8 mouse cellular contexts compared by ENCODE assay signal in the genomic region with DNA sequence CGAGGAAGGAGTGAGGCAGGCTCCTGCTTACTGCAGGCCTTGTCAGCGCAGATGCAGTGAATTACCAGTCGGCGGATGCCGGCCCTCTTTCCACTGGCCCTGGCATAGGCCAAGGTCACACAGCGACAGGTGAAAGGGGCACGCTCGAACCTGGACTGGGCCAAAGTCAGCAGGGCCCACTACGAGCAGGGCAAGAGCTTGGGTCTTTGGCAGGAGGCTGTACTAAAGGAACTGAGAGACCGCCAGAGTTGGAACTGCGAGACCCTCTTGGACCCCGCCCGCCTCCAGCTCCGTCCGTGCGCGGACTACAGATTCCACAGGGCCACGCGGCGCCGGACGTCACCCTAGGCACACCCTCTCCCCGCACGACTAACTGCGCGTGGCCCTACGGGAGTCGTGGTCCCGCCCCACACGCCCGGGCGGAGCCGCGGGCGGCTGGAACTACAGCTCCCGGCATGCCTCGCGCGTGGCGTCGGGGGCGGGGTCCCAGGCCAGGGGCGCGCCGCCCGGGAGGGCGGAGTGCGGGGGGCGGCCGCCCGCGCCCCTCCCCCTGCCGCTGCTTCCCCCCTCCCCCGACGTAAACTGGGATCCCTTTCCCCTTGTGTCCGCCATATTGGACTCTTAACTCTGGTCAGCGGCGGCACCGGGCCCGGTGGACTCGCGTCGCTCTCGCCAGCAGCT. TPM values are rescaled to one million over a fixed set of nuclear protein-coding genes. Genes with fewer than 3 reads are reported as not detected.
DNase-seq lines count a peak whose midpoint lies in the region; ATAC-seq and TF ChIP-seq lines count a peak whose summit lies in the region.

Gene Fam193a, plus strand, starts transcription at position 593 of the 681 bp plus-strand sequence.

- ATAC-seq in forebrain, embryonic 12.5 days (ENCODE audit: low FRiP score), result peak; percentile 100
- peak; percentile 100 for ATAC-seq in heart, postnatal 0 days (ENCODE audit: insufficient read depth, low read depth)
- ATAC-seq in liver, embryonic 16.5 days (ENCODE audit: low read depth), result peak; percentile 98
- ATAC-seq in neural tube, embryonic 13.5 days (ENCODE audit: low read depth), result peak; percentile 100

- TF ChIP-seq EP300 in heart, postnatal 0 days (IDR thresholded peaks at IDR 0.05; ENCODE audit: low read depth), result no peak

- 0 out of 2 replicates have a peak, but pooled peaks cover 9% of the 10 kb centered on the region for H3K36me3 ChIP-seq in E14TG2a.4 (ENCODE audit: insufficient read depth, low read length)
- peaks cover 7% of the 10 kb centered on the region for H3K36me3 ChIP-seq in forebrain, embryonic 12.5 days (replicated peaks)
- no peaks in the 10 kb centered on the region for H3K36me3 ChIP-seq in heart, postnatal 0 days (replicated peaks; ENCODE audit: control insufficient read depth, insufficient read depth, low read length)
- H3K36me3 ChIP-seq in liver, embryonic 16.5 days (ENCODE audit: control insufficient read depth, insufficient read depth), result no peaks in the 10 kb centered on the region
- peaks cover 7% of the 10 kb centered on the region; the same call in 1 of the 2 replicates for H3K36me3 ChIP-seq in neural tube, embryonic 13.5 days
- H3K36me3 ChIP-seq in testis, adult 2 months (ENCODE audit: control insufficient read depth, insufficient read depth, low read length), result no peaks in the 10 kb centered on the region

- peak within 1 kb of the TSS; percentile 76 for H3K4me2 ChIP-seq in forebrain, embryonic 12.5 days
- H3K4me2 ChIP-seq in heart, postnatal 0 days (ENCODE audit: low read depth, low read length), result peak within 1 kb of the TSS; percentile 91
- peak within 1 kb of the TSS; percentile 89 for H3K4me2 ChIP-seq in liver, embryonic 16.5 days (ENCODE audit: low read depth, low read length)
- H3K4me2 ChIP-seq in neural tube, embryonic 13.5 days, result peak within 1 kb of the TSS; percentile 59

- WGBS in forebrain, embryonic 12.5 days, result 0% methylated on average over 41 of the region's 64 CpGs
- under 1% methylated on average over 51 of the region's 64 CpGs for WGBS in heart, postnatal 0 days
- WGBS in liver, embryonic 16.5 days (ENCODE audit: insufficient replicate concordance), result under 1% methylated on average over 58 of the region's 64 CpGs
- 1% methylated on average over 59 of the region's 64 CpGs for WGBS in neural tube, embryonic 13.5 days

- H3K4me1 ChIP-seq in E14TG2a.4 (replicated peaks; ENCODE audit: low read depth, low read length), result peaks cover 55% of the 10 kb centered on the region
- H3K4me1 ChIP-seq in forebrain, embryonic 12.5 days, result peaks cover 21% of the 10 kb centered on the region
- no peaks in the 10 kb centered on the region for H3K4me1 ChIP-seq in heart, postnatal 0 days (ENCODE audit: control insufficient read depth, insufficient read depth)
- H3K4me1 ChIP-seq in liver, embryonic 16.5 days (ENCODE audit: control insufficient read depth, low read depth, low read length), result peaks cover 19% of the 10 kb centered on the region
- H3K4me1 ChIP-seq in neural tube, embryonic 13.5 days (replicated peaks), result peaks cover 30% of the 10 kb centered on the region
- peaks cover 11% of the 10 kb centered on the region for H3K4me1 ChIP-seq in testis, adult 2 months (ENCODE audit: control insufficient read depth, insufficient read depth, low read length)

- no peaks in the 10 kb centered on the region for H3K27me3 ChIP-seq in E14TG2a.4 (ENCODE audit: insufficient read depth, low read length)
- no peaks in the 10 kb centered on the region for H3K27me3 ChIP-seq in forebrain, embryonic 12.5 days
- H3K27me3 ChIP-seq in heart, postnatal 0 days (ENCODE audit: control insufficient read depth, insufficient read depth, low read length), result no peaks in the 10 kb centered on the region
- H3K27me3 ChIP-seq in liver, embryonic 16.5 days (ENCODE audit: control insufficient read depth, insufficient read depth, low read depth, low read length), result no peaks in the 10 kb centered on the region
- H3K27me3 ChIP-seq in neural tube, embryonic 13.5 days, result no peaks in the 10 kb centered on the region
- no peaks in the 10 kb centered on the region for H3K27me3 ChIP-seq in testis, adult 2 months (ENCODE audit: control insufficient read depth, insufficient read depth, low read length)

- DNase-seq in c-Kit-positive CD71-positive TER-119-positive erythroid progenitor cells, embryonic 14.5 days (ENCODE audit: low spot score), result peak; percentile 87
- DNase-seq in heart, postnatal 0 days (ENCODE audit: low spot score), result peak; percentile 92
- DNase-seq in kidney, postnatal 4 days, result peak; percentile 98 to 99

- H3K9ac ChIP-seq in forebrain, embryonic 12.5 days, result peak within 1 kb of the TSS; percentile 94
- peak within 1 kb of the TSS; percentile 99 for H3K9ac ChIP-seq in heart, postnatal 0 days (replicated peaks; ENCODE audit: low read depth, low read length)
- peak within 1 kb of the TSS; percentile 92 for H3K9ac ChIP-seq in liver, embryonic 16.5 days (ENCODE audit: low read depth, low read length)
- peak within 1 kb of the TSS; percentile 96 for H3K9ac ChIP-seq in neural tube, embryonic 13.5 days

- H3K27ac ChIP-seq in forebrain, embryonic 12.5 days, result peak within 1 kb of the TSS; percentile 89
- H3K27ac ChIP-seq in heart, postnatal 0 days (ENCODE audit: low read depth), result peak within 1 kb of the TSS; percentile 89
- peak within 1 kb of the TSS; percentile 80 for H3K27ac ChIP-seq in liver, embryonic 16.5 days (ENCODE audit: low read length)
- peak within 1 kb of the TSS; percentile 84 for H3K27ac ChIP-seq in neural tube, embryonic 13.5 days (replicated peaks)
- H3K27ac ChIP-seq in testis, adult 2 months (ENCODE audit: control insufficient read depth, insufficient read depth, low read depth, low read length), result peak within 1 kb of the TSS; percentile 90

- peak within 1 kb of the TSS; percentile 86 for H3K4me3 ChIP-seq in E14TG2a.4 (replicated peaks; ENCODE audit: low read length)
- peak within 1 kb of the TSS; percentile 96 for H3K4me3 ChIP-seq in forebrain, embryonic 12.5 days (replicated peaks)
- peak within 1 kb of the TSS; percentile 81 for H3K4me3 ChIP-seq in heart, postnatal 0 days (ENCODE audit: low read depth, low read length)
- peak within 1 kb of the TSS; percentile 93 for H3K4me3 ChIP-seq in liver, embryonic 16.5 days (ENCODE audit: low read depth, low read length)
- H3K4me3 ChIP-seq in neural tube, embryonic 13.5 days, result peak within 1 kb of the TSS; percentile 95
- peak within 1 kb of the TSS; percentile 98 for H3K4me3 ChIP-seq in testis, adult 2 months (ENCODE audit: control insufficient read depth, low read depth, low read length)

- TF ChIP-seq POLR2A in testis, adult 2 months (IDR thresholded peaks at IDR 0.05; ENCODE audit: control insufficient read depth, low read depth, low read length), result peak; percentile 83

- no peaks in the 10 kb centered on the region for H3K9me3 ChIP-seq in E14TG2a.4 (ENCODE audit: low read length)
- no peaks in the 10 kb centered on the region for H3K9me3 ChIP-seq in forebrain, embryonic 12.5 days
- no peaks in the 10 kb centered on the region for H3K9me3 ChIP-seq in heart, postnatal 0 days (replicated peaks; ENCODE audit: control insufficient read depth, low read length)
- H3K9me3 ChIP-seq in liver, embryonic 16.5 days (replicated peaks; ENCODE audit: control insufficient read depth, low read length), result no peaks in the 10 kb centered on the region
- no peaks in the 10 kb centered on the region for H3K9me3 ChIP-seq in neural tube, embryonic 13.5 days

- TF ChIP-seq CTCF in E14TG2a.4 (conservative IDR thresholded peaks at IDR 0.05; ENCODE audit: low read length), result no peak
- TF ChIP-seq CTCF in heart, postnatal 0 days (IDR thresholded peaks at IDR 0.05; ENCODE audit: low read depth), result no peak
- TF ChIP-seq CTCF in testis, adult 2 months (IDR thresholded peaks at IDR 0.05; ENCODE audit: control insufficient read depth, insufficient read depth, insufficient replicate concordance, low read depth, low read length), result no peak

RNA-seq across cellular contexts. Expression of gene Fam193a, which starts in this region (rescaled TPM):
- polyA plus RNA-seq in forebrain, embryonic 12.5 days (2016; fragmentation: Nextera tagmentation; extraction: Ambion mirVana), result 17.8 and 19.9 TPM in 2 replicates
- total RNA-seq in heart, postnatal 0 days (2014; rRNA removed; ENCODE audit: low replicate concordance), result 31.0 and 44.3 TPM in 2 replicates
- polyA plus RNA-seq in heart, postnatal 0 days (2015; fragmentation: Nextera tagmentation; extraction: Ambion mirVana), result 5.4 TPM in 2 replicates
- 3.2 and 3.3 TPM in 2 replicates for polyA plus RNA-seq in liver, embryonic 16.5 days (2015; fragmentation: Nextera tagmentation; extraction: Ambion mirVana)
- 14.3 and 15.2 TPM in 2 replicates for polyA plus RNA-seq in neural tube, embryonic 13.5 days (2015; fragmentation: Nextera tagmentation; extraction: Ambion mirVana)
- 137 and 148 TPM in 2 replicates for polyA plus RNA-seq in testis, adult 2 months (2012; rRNA removed)

Comparison
In these comparisons a context has a peak if more than half of its experiments do, and no peak if none do; other contexts are left out.
1. Peak in every context shown above with its lines: DNase-seq, ATAC-seq, H3K4me3 ChIP-seq and H3K27ac ChIP-seq.